Mouse (Mus musculus): Measurements from ENCODE around the gene Tmem123.

Tmem123 gene

DNA sequence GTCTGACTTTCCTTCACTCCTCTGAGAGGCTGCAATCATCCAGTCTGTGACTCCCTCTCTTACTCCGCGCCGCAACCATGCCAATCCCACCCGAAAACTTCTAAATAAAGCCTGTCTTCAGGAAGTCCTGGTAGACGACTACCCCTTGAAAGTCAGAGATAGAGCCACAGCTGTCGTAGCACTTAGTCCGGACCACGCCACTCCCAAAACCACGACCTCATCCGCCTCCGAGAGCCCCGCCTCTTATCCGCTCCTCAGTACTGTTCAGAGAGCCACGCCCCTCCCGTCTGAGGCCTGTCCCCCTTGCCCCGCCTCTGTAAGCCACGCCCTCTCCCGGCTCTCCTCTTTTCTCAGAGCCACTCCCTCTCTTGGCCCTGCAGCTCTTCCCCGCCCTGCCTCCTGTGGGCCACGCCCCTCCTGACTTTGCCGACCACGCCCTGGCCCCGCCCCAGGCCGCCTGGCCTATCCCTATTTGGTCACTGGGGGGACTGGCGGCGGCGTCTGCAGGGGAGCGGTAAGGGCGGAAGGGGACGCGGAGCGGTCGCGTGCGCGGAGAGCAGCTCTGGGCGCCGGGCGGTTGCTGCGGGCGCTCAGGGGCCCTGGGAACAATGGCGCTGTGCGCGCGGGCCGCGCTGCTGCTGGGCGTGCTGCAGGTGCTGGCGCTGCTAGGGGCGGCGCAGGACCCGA lies at the start of gene Tmem123:
Tmem123 (plus strand) TSS at position 428 of the 687 bp plus-strand sequence.
- peak; percentile 100 for DNase-seq

DNA sequence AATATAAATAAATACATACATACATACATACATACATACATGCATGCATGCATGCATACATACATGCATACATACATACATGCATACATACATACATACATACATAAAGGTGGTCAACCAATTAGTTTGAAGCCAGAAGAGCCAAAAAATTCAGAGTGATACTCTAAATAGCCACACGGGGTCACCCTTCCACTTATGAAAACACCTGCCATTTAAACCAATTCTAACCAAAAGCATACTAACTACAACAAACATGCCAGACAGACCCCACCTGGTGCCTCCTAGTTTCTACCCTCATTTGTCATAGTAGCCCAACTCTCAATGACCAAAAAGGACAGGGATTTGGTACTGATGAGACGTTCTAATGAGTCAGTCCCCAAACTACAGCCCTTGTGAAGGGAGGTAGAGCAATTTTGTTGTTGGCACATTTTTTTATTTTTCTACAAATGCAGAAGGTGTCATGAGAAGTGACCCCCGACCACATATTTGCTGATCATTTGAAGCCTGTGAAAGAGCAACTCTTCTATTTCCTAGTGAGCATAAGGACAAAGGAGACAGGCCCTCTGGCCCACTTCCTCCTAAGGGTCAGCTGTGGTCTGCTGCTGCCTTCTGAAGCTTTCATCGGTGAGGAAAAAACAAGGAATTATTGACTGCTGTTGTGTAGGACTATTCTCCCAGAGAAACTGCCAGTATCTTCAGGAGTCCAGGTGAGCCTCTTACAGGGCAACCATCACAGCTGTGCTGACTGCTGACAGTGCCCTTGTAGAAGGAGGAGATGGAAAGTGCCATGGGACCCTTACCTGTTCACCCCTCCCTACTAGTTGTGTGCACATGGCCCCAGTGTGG lies 49.6 kb upstream of the Tmem123 start:
- DNase-seq, result peak; percentile 58

DNA sequence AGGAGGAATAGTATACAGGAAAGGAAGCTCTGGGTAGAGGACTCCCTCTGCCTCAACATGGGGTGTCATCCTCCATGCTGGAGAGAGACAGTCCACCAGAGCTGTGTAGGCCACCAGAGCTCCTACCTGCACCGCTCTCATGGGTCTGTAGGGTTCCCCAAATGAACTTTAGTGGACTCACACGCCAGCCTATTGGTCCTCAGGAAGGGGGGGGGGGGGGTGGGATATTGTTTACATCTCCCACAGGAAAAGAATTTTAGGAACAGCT lies 49.0 kb upstream of the Tmem123 start:
- no peak for DNase-seq

DNA sequence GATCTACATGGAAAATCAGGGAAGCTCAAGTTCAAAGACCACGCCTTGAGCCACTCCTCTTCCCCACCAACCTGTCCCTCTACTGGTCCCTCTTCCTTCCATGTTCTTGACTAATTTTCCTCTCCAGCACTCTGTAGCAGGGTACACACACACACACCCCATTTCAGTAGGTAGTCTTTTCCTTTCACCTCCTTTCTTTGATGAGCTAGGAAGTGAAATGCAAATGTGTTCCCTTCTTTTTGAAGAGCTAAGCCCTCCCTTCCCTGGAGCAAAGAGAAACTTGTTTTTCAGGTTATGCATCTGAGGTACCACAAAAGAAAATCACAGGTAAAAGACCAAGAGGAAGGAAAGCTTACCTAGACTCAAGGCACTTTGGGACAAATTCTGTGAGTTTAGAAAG lies 42.3 kb upstream of the Tmem123 start:
- no peak for DNase-seq

DNA sequence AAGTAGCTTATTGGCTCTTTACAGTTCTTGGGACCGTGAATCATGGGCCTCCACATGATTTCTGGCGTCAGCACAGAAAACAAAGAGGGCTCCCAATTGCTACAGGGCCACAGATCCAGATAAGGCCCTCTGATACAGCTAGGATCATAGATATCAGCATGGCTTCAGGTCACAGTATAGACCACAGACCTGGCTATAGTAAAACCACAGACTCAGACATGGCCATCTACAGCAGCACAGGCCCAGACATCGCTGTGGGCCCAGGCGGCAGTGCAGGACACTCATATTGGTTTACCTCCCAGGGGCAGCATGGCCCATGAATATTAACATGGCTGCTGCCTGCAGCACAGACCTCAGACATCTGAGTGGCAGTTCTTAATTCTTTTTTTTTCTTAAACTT lies 34.8 kb upstream of the Tmem123 start:
- no peak for DNase-seq

DNA sequence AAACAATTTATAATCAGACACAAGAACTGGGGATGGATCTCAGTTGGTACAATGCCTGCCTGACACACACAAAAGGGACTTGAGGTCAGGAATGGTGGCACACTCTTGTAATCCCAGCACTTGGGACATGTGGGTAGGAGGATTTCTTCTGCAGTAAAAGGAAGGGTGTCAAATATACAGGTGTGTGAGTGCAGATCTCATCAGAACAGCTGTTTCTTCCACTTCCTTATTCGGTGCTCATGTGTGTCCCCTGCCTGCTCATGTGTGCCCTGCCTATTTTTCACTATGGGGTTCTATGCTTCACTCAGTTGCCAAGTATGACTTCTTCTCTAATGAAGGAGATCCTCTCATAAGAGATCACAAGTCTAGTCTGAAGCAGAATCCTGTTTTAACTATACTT lies 21.1 kb upstream of the Tmem123 start:
- DNase-seq, result no peak

DNA sequence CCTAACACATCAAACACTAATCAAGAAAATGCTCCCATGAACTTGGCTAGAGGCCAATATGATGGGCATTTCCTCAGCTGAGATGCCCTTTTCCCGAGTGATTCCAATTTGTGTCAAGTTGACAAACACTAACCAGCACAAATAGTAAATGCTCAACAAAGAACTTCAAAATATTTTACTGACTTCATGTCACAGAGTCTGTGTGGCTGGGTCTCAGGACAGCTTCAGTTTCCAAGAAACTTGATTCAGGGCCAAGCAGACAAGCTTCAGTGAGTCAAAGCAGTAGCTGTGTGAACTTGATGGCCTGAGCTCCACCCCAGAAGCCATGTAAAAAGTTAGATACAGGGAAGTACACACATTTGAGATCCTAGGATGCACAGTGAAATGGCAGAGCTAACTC lies 19.7 kb upstream of the Tmem123 start:
- DNase-seq, result no peak

DNA sequence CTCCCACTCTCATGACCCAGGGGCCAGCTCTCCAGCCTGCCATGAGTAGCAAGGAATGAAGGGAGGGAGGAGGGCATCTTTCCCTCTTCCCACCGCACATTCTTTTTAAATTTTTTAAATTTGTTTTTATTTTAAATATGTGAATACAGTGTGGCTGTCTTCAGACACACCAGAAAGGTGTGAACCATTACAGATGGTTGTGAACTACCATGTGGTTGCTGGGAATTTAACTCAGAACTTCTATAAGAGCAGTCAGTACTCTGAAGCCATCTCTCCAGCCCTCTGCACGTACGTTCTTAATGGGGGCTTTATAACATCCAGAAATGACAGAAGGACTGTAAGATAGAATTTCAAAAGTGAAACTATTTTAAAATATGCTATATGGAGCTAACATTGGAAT lies 15.0 kb upstream of the Tmem123 start:
- DNase-seq, result no peak

DNA sequence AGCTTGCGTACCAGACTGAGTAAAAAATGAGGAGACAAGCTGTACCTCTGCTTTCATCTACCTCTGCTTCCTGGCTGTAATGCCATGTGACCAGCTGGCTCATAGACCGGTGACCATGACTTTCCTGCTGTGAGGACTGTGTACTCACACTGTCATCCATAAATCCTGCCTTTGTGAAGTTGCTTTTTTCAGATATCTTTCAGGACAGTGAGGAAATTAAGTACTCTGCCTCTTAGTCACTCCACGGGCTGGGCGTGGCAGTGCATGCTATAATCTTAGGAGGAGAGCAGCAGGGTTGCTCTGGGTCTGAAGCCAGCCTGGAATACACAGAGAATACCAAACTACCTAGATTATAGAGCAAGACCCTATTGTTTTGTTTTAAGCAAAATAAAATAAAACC lies 14.3 kb upstream of the Tmem123 start:
- no peak for DNase-seq

DNA sequence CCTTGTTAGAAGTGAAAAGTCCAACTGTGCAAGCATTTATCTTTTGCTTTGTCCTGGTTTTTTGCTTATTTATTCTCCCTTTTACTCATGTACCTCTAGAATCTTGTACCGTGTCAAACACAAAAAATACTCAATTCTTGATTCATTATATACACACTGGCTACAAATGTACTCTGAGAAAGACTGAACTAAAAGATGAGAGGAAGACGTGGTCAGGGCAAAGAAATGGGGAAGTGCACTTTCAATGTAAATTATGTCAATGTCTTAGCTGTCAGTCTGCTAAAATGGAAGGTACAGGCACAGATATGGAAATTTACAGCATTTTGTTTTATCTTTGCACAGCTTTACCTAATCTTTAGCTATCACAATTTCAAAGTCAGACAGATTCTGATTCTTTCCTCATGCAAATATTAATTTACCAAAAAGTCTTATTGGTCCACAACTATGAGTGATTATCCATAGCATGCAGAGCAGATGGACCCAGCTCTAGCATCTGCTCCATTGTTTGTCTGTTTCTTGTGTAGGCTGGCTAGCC lies 7.9 kb upstream of the Tmem123 start:
- no peak for DNase-seq

DNA sequence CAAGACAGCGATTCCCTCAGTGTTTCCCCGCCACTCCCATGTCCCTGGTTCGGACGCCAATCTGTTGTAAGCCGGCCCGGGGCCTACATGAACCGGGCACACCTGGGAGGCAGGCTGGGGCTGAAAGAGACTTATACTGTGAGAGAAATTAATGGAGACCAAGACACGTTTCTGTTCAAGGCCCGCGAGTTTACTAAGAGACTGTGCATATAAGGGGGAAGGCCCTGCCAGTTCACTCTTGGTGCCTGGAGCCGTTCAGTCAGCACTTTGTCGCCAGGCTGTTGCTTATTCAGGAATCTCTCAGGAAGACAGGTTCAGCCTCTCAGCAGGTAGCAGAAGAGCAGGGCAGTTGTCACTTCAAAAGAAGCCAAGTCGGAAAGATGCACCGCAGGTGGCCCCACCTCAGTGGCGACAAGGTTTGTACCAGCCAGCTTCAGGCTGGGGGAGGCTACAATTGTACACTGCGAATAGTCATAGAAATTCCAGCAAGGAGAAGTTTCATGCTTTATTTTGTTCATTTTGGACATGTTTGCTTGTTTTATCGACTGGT lies 1.9 kb upstream of the Tmem123 start:
- DNase-seq, result no peak

DNA sequence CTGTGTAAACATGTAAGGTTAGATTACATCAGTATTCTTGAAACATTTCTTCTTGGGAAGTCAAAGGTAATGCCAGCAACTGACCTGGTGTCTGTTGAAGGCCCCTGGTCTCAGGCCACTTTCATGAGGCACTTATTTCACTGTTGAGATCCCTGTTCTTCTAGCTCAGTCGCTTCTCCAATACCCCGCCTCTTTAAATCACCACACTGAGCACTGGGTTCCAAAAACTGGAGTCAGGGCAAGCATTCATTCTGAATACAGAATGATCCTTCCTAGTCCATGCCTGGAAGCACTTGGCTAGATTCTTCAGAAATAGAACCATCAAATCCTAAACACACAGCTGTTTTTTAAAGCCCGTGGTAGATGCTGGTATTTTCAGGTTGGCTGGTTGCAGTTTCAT lies 1.1 kb upstream of the Tmem123 start:
- DNase-seq, result no peak

DNA sequence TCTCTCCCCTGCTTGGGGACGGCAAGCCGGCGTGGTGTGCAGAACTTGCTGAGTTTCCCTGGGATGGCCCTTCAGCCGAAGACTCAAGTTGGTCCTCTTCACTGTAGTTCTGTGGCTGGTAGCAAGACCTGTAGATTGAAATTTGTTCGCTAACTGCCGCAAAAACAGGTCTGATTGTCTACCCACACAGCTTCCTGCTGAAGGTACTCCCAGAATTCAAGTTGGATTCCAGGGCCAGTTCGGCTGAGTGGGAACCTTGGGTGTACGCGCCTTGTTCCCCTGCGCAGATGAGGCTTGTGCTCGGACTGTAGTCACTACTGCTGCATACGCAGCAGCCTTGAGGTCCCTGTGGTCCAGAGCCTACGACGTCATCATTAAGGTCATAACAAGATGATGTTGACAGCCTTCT lies 626 bp downstream of the Tmem123 start:
- DNase-seq, result no peak

DNA sequence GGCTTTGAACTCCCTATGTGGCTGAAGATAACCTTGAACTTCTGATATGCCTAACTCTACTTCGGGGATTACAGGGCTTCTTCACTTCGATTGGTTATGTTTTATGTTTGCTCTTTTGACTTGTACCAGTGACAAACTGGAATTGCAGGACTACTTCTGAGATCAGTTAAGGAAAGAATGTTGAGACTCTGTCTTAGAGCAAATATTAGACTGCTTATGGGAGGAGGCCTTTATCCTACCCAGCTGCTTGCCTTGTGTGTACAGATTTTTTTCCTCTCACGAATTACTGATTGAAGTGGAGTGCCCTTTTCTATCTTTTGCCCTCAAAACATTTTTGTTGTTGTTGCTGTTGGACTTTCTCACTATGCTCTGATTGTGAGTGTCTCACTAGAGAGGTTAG lies 1.4 kb downstream of the Tmem123 start:
- DNase-seq, result no peak

DNA sequence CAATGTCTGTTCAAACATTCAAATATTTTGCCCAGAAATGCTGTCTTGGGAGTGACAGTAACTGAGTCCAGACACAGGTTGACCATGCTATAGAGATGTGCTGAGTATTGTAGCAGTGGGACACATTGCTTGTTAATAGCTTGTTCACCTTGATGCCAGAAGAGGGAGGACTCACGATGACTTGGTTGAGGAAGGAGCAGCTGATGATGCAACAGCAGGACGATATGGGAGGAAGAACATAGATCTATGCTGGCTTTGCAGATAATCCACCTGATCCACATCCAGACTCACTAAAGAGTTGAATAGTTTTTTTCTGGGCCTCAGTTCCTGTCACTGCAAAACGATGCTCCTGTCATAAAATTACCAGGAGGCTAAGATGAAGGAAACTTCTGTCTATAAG lies 2.7 kb downstream of the Tmem123 start:
- DNase-seq, result no peak

DNA sequence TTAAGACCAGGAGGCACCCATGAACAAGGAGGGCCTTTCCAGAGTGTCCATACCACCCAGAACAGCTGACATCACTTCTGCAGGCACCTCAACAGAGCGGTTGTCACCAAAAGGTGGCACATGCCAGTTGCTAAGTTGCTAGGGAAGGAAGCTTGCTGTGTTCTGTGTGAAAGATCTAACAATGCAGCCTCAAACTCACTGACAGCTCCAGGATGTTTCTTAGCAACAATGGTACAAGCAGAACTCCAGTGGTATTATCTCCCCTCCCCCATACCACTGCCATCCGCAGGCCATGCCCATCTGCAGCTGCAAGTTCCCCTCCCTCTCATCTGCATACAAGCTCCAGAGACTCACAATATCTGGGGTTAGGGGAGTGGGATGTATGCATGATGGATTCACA lies 3.7 kb downstream of the Tmem123 start:
- peak; percentile 80 for DNase-seq

DNA sequence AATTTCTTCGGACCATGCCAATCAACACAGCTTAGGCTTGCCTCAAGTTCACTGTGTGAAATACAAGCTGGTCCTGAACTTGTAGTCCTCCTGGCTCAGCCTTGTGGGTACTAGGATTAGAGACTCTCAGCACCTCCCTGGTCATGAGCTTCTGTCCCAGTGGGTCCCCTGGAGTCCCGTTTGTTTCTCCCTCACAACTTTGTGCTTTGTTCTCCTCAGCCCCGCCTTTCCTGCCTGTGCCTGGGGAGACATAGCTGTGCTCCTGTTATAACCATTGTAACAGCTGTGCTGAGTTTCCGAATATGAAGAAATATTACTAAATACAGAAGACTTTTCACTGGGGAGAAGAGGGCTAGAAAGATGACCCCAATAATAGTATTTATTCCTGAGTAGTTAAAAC lies 5.2 kb downstream of the Tmem123 start:
- DNase-seq, result peak; percentile 47

DNA sequence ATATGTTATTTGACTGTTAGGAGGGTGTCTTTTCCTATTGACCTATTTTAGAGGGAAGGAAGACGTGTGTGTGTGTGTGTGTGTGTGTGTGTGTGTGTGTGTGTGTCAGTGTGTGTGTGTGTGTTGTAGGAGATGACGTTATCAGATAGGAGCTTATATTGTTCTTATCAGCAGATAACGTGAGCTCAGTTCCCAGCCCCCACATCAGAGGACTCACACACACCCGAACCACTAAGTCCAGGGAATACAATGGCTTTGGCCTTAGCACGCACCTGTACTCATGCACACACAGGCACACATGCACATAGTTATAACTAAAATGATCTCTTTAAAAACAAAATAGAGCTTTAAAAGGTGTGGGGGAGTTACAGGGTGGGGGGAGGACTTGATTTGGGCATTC lies 5.7 kb downstream of the Tmem123 start:
- no peak for DNase-seq

DNA sequence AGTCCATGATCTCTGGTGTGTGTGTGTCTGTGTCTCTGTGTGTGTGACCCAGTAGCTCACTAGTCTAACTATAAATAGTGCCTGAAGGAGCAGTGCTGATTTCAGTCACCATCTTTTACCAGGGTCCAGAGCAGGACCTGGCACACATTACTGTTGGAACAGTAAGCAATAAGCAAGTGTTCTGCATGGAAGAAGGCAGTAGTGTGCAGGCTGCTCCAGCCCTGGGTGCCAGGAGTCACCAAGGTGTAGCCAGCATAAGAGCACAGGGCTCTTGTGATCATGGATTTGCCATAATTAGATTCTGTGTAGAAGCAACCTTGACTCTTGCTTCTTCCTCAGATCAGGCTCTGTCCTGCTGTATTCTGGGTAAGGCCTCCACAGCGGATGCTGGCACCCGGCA lies 8.5 kb downstream of the Tmem123 start:
- no peak for DNase-seq

DNA sequence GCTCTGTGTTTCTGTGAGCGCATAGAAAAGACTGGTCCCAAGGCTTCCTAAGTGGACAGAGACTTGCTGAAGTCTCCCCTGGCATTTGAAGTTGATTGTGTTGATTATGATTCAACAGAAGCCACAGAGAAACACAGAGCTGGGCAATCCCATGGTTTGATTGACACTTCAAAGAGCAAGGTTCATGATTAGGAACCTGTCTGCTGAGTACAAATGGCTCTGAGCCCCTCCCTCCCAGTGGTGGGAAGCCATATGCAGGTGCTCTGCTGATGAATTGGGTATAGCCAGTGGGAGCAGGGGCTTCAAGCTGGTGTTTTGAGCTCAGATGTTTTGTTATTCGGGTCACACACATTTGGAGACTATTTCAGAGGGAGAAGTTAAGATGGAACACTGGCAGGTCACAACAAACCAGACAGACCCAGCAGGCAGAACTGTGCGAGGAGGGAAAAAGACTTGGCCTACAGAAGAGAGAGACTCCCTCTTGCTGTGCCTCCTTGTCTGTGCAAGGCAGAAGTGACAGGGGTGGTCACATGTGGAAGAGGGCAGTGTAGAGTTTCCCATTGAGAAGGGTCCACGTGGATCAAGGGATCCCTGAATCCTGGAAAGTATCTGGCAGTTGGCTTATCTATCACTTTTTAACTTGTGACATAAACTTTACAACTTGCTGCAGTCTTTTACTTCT lies 9.1 kb downstream of the Tmem123 start:
- DNase-seq, result peak; percentile 30

DNA sequence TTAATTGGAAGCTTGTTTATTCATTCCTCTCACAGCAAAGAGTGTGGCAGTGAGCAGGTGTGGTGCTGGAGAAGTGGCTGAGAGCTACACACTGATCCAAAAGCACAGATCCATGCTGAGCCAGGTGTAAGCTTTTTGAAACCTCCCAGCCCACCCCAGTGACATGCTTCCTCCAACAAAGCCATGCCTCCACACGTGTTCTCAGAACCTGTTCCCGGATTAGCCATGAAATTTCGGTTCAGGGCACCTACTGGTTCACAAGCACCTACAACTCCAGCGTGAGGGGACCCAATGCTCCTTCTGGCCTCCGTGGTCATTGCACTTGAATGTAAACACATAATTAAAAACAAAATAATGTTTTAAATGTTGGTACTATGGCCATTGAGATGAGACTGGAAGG lies 9.8 kb downstream of the Tmem123 start:
- no peak for DNase-seq

DNA sequence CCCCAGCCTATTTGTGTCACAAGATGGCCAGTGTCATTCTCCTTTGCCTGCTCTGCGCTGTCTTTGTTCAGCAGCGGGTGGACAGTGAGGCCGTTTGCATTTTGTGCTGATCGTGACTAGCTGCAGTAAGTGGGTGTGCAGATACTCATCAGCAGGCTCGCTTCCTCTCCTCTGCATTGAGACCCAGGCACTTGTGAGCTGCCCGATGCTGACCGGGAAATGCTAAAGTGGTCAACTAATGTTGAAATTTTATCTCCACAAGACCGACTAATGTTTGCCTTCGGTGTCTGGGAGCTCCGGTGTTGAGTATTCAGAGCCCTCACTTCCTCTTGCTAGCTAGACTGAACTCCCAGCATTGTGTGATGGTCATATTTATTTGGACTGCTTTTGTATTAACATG lies 10.7 kb downstream of the Tmem123 start:
- no peak for DNase-seq

DNA sequence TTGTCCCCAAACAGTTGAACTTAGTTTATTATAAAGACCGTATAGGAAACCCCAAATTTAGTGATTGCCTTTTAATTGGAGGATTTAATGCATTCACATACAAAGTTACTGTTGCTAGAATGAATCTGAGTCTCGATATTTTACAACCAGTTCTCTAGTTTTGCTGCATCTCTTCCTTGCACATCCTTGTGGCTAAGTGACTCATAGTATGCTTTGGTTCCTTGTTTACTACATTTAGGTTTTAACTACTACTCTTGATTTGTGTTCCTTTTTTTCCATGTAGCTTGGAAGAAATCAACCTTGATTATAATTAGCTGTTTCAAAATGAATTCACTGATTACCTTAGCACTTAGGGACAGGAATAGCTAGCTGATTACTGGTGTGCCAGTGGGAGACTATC lies 11.2 kb downstream of the Tmem123 start:
- DNase-seq, result no peak

DNA sequence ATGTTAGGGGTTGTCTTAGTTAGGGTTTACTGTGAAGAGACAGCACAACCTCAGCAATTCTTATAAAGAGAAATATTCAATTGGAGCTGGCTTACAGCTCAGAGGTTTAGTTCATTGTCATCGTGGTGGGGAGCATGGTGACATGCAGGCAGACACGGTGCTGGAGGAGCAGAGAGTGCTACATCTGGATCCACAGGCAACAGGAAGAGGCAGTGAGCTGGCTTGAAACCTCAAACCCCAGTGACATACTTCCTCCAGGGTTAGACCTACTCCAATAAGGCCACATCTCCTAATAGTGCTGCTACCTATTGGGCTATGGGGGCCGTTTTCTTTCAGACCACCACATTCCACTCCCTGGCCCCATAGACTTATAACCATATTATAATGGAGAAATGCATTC lies 12.1 kb downstream of the Tmem123 start:
- DNase-seq, result peak; percentile 56

Measured in thymus, postnatal 14 days (tissue).